Mouse (Mus musculus): Measurements from ENCODE around the gene Zfp661. TPM values are rescaled to one million over a fixed set of nuclear protein-coding genes. Genes with fewer than 3 reads are reported as not detected.

Zfp661 gene
- polyA plus RNA-seq, 2 experiments, result 5.0 to 6.2 TPM

GRCm38 (mm10) chr2:127551078-127551477, 35.8 kb downstream of the Zfp661 start:
- Histone ChIP-seq H3K27me3 (ENCODE audit: control insufficient read depth, insufficient read depth, low read length) (no peaks in the 10 kb centered on the region), H3K27ac (replicated peaks; ENCODE audit: low read depth, low read length) (no peak overlapping the region), H3K9ac (ENCODE audit: low read depth, low read length, severe bottlenecking) (no peak overlapping the region), H3K4me3 (replicated peaks; ENCODE audit: low read length) (no peak overlapping the region), H3K36me3 (ENCODE audit: control insufficient read depth, insufficient read depth, low read length) (no peaks in the 10 kb centered on the region), H3K9me3 (ENCODE audit: control insufficient read depth, low read length) (no peaks in the 10 kb centered on the region), H3K4me1 (ENCODE audit: control insufficient read depth, insufficient read depth, low read length) (no peaks in the 10 kb centered on the region), H3K4me2 (replicated peaks; ENCODE audit: low read depth, low read length, severe bottlenecking) (no peak overlapping the region)
- DNase-seq (ENCODE audit: low spot score), result no peak
- WGBS, result 60% methylated on average over 4 of the region's 5 CpGs
- ATAC-seq (ENCODE audit: low FRiP score, low read depth), result no peak
- no peak for TF ChIP-seq POLR2A (IDR thresholded peaks at IDR 0.05; ENCODE audit: borderline replicate concordance, extremely low read depth, insufficient read depth, insufficient read length)

GRCm38 (mm10) chr2:127550446-127550845, 36.4 kb downstream of the Zfp661 start:
- no peak for ATAC-seq (ENCODE audit: low FRiP score, low read depth)
- Histone ChIP-seq H3K4me3 (replicated peaks; ENCODE audit: low read length) (no peak overlapping the region), H3K4me1 (ENCODE audit: control insufficient read depth, insufficient read depth, low read length) (no peaks in the 10 kb centered on the region), H3K27ac (replicated peaks; ENCODE audit: low read depth, low read length) (no peak overlapping the region), H3K9ac (ENCODE audit: low read depth, low read length, severe bottlenecking) (no peak overlapping the region), H3K36me3 (ENCODE audit: control insufficient read depth, insufficient read depth, low read length) (no peaks in the 10 kb centered on the region), H3K4me2 (replicated peaks; ENCODE audit: low read depth, low read length, severe bottlenecking) (no peak overlapping the region), H3K9me3 (ENCODE audit: control insufficient read depth, low read length) (no peaks in the 10 kb centered on the region), H3K27me3 (ENCODE audit: control insufficient read depth, insufficient read depth, low read length) (no peaks in the 10 kb centered on the region)
- 77% methylated on average over 1 of the region's 1 CpGs for WGBS
- TF ChIP-seq POLR2A (IDR thresholded peaks at IDR 0.05; ENCODE audit: borderline replicate concordance, extremely low read depth, insufficient read depth, insufficient read length), result no peak
- no peak for DNase-seq (ENCODE audit: low spot score)

DNA sequence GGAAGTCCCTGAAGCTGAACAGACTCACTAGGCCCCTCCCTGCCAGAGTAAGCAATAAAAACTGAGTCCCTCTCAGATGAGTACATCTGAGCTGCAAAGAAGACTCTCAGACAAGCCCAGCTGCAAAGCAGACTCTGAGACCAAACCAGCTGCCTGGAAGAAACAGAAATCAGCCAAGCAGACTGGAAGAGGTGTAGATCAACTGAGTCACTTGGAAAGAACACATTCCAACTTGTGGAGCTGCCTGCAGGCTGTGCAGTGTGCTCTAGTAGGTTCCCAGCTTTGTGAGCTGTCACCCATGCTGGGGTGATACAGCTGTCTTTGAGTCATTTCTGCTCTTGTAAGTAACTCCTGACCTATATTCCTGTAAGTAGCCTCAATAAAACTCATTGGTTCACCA, 37.2 kb downstream of the Zfp661 start:
- ATAC-seq (ENCODE audit: low FRiP score, low read depth), result no peak
- Histone ChIP-seq H3K27me3 (ENCODE audit: control insufficient read depth, insufficient read depth, low read length) (no peaks in the 10 kb centered on the region), H3K4me1 (ENCODE audit: control insufficient read depth, insufficient read depth, low read length) (no peaks in the 10 kb centered on the region), H3K36me3 (ENCODE audit: control insufficient read depth, insufficient read depth, low read length) (no peaks in the 10 kb centered on the region), H3K27ac (replicated peaks; ENCODE audit: low read depth, low read length) (no peak overlapping the region), H3K9me3 (ENCODE audit: control insufficient read depth, low read length) (no peaks in the 10 kb centered on the region), H3K4me3 (replicated peaks; ENCODE audit: low read length) (no peak overlapping the region), H3K4me2 (replicated peaks; ENCODE audit: low read depth, low read length, severe bottlenecking) (no peak overlapping the region), H3K9ac (ENCODE audit: low read depth, low read length, severe bottlenecking) (no peak overlapping the region)
- DNase-seq (ENCODE audit: low spot score), result no peak
- TF ChIP-seq POLR2A (IDR thresholded peaks at IDR 0.05; ENCODE audit: borderline replicate concordance, extremely low read depth, insufficient read depth, insufficient read length), result no peak

- Histone ChIP-seq H3K27me3 (ENCODE audit: control insufficient read depth, insufficient read depth, low read length) (peaks cover 4% of the 10 kb centered on the region; the same call in 1 of the 2 replicates), H3K9ac (ENCODE audit: low read depth, low read length, severe bottlenecking) (no peak overlapping the region), H3K27ac (replicated peaks; ENCODE audit: low read depth, low read length) (no peak overlapping the region), H3K9me3 (ENCODE audit: control insufficient read depth, low read length) (no peaks in the 10 kb centered on the region), H3K36me3 (ENCODE audit: control insufficient read depth, insufficient read depth, low read length) (no peaks in the 10 kb centered on the region), H3K4me1 (ENCODE audit: control insufficient read depth, insufficient read depth, low read length) (no peaks in the 10 kb centered on the region), H3K4me2 (replicated peaks; ENCODE audit: low read depth, low read length, severe bottlenecking) (no peak overlapping the region), H3K4me3 (replicated peaks; ENCODE audit: low read length) (no peak overlapping the region)
- WGBS, result 68% methylated on average over 5 of the region's 5 CpGs
- DNase-seq (ENCODE audit: low spot score) (no peak), ATAC-seq (ENCODE audit: low FRiP score, low read depth) (no peak)
- TF ChIP-seq POLR2A (IDR thresholded peaks at IDR 0.05; ENCODE audit: borderline replicate concordance, extremely low read depth, insufficient read depth, insufficient read length), result no peak
These were observed 38.4 kb downstream of the Zfp661 start for GRCm38 (mm10) chr2:127548342-127549074.

DNA sequence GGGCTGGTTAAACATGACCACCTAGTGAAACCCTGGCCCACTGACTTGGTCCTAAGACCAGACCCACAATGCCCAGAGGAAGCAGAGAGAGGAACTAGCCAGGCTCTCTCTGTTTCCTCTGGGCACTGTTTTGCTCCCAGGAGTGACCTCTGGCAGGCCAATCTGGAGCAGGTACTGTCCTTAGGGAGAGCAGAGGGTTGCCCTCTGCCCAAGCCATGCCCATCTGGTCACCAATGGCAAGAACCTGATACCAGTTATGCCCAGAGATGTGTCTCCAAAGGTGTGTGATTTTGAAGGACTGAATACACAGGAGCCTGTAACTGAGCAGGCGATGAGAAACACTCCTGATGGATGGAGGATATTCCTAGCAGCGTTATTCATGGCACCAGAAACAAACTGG, 45.2 kb downstream of the Zfp661 start:
- DNase-seq (ENCODE audit: low spot score) (no peak), ATAC-seq (ENCODE audit: low FRiP score, low read depth) (no peak)
- Histone ChIP-seq H3K27ac (replicated peaks; ENCODE audit: low read depth, low read length) (no peak overlapping the region), H3K27me3 (ENCODE audit: control insufficient read depth, insufficient read depth, low read length) (peaks cover 46% of the 10 kb centered on the region), H3K9ac (ENCODE audit: low read depth, low read length, severe bottlenecking) (no peak overlapping the region), H3K4me3 (replicated peaks; ENCODE audit: low read length) (no peak overlapping the region), H3K4me2 (replicated peaks; ENCODE audit: low read depth, low read length, severe bottlenecking) (no peak overlapping the region), H3K4me1 (ENCODE audit: control insufficient read depth, insufficient read depth, low read length) (no peaks in the 10 kb centered on the region), H3K9me3 (ENCODE audit: control insufficient read depth, low read length) (no peaks in the 10 kb centered on the region), H3K36me3 (ENCODE audit: control insufficient read depth, insufficient read depth, low read length) (no peaks in the 10 kb centered on the region)
- 74% methylated on average over 2 of the region's 2 CpGs for WGBS
- TF ChIP-seq POLR2A (IDR thresholded peaks at IDR 0.05; ENCODE audit: borderline replicate concordance, extremely low read depth, insufficient read depth, insufficient read length), result no peak
